Mouse (Mus musculus) liver (tissue): ENCODE results near the gene Hmgcll1.
A peak's percentile ranks its signal among the peaks of the same experiment; 100 is the strongest.
"Not testable (repeated sequence)": the region's sequence is repeated elsewhere in the genome, so short reads cannot be mapped to it uniquely, and the experiment has no call there.

Experiments
- DNase-seq: peaks from one replicate; pipeline ENCODE4 v3.0.0-alpha.2; 2020; ENCODE audit warnings: mixed read lengths

The Hmgcll1 gene

DNA sequence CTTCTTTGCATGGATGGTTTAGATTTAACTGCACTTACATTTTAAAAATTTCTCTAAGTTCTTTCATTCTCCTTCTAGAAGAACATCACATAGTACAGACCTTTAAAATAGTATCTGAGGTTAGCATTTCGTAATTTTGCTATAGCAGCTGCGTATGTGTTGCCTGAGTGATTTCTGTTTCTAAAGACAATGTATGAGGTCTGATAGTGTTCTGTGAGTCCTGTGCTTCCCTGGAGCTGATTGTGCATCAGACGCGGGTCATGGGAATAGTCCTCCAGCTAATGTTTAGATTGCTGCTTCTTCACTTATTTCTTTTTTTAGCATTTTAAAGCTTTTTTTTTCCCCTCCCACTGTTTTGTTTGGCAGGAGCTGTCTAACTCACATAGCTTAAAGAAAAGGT lies 46.8 kb downstream of the Hmgcll1 start:
- DNase-seq: no peak

DNA sequence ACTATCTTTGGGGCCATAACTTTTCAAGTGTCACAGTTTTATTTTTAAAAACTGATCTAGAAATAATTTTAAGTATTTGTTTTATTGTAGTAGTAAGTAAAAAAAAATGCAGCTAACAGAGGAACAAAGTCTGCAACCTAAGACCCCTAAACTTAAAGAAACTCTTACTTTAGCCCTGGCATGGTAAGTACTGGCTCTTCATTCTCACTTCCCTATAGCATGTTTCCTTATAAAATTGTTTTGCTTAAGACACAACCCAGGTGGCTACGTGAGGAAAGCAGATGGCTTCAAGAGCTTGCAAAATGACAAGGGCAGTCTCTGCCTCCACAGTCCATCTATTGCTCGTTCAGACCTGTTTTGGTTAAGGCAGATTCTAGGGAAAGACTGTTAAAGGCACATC lies 49.5 kb downstream of the Hmgcll1 start:
- no peak for DNase-seq

DNA sequence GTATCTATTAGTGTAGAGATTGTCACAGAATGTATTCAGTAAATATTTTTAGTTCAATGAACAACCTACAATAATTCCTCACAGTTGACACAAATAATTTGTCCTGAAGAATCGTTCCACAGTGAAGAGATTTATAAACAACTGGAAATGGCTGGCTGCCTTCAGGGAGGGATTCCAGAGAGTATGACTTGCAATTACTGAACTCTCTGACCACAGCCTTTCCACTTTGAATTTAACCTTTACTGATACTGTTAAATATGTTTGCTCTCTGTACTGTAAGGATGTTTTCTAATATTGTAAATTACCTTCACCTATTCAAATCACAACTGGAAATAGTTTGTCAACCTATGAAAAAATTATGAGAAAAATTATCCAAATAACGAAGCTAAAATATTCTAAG lies 76.9 kb downstream of the Hmgcll1 start:
- no peak for DNase-seq

DNA sequence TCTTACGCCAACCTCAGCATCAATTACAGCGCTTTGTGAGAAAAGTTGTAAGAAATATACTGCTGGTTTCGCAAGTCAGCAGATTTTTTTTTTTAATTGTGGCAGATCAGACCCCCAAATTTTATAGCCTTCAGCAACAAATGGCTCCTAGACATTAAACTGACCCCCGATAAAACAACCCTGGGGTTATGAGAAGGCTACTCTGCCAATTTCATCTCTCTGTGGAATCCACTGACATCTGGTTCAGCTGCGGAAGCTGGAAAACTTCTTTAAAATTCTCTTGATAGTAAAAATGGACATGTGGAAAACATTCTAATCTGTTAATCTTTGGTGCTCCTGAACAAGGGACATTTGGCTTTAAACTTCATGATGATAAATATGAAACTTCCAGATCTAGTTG lies 82.6 kb downstream of the Hmgcll1 start:
- DNase-seq: no peak

DNA sequence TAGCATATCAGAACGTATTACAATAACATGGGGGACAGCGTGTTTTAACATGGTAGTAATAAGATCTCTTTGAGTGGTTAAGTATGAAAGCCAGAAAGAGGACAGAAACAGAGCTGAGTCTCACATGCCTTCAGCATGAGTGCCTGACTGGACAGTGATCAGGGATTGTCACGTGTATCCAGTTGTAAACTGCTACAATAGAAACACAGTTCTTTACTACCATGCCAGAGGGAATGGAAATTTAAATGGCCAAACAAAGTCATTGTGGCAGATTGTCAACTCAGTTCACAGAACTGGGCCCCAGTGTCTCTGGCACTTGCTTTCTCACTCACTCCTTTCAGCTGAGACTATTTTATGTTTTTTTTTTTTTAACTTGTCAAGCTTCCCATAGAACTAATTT lies 85.3 kb downstream of the Hmgcll1 start:
- DNase-seq: no peak

DNA sequence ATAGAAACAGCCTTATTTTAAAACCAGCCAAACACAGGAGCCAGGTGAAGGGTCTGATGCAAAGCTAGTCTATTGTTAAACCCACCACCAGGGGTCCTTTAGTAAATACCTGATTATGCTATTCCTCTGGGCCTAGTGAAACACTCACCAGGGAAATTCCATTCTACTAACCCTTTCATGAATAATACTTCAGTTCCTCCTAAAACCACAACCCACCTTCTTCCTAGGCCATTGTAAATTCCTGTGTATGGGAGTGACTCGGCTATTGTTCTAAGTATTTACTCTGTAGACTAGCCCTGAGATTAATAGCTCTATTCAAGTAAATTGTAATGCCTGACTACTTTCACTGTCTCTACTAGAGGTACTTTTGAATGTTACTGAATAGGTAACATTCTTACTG lies 89.8 kb downstream of the Hmgcll1 start:
- not testable (repeated sequence) for DNase-seq

DNA sequence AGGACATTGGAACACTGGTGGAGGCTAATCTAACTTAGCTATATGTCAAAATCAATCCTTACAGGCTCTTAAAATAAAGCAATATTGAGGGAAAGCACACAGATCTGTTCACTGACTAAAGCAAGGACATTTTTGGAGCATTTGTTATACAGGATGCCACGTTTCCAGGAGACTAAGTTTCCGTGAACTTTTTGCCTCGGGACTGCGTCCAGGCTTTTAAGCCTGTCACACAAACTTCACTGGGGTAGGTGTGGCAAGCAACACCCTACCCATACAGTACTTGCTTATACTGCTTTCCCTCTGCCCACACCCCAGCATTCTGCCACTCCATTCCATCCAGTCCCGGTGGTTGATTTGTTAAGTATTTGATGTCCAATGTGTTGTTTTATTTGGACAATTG lies 90.2 kb downstream of the Hmgcll1 start:
- no peak for DNase-seq

DNA sequence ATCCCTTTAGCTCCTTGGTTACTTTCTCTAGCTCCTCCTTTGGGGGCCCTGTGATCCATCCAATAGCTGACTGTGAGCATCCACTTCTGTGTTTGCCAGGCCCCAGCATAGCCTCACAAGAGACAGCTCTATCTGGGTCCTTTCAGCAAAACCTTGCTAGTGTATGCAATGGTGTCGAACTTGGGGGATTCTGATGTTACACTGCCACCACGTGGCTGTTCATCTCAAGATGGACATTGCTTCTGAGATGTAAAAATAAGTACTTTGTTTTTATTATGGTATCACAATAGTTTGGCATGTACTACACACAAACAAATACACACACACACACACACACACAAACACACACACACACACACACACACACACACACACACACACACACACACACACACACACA lies 108.2 kb downstream of the Hmgcll1 start:
- peak; percentile 46 for DNase-seq

DNA sequence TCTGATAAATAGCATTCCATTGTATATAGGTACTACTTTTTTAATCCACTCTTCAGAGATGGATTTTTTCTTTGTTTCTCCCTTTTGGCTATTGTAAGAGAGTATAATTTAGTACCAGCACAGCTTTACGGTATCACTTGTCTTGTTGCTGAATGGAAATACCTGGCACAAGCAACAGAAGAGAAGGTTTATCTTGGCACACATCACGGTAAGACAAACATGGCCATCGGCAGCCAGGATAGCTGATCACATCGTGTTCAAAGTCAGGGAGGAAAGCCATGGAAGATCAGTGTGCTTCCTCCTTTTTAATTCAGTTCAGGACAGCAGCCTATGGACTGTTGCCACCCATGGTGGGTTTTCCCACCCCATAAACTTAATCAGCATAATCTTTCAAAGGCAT lies 109.6 kb downstream of the Hmgcll1 start:
- no peak for DNase-seq

DNA sequence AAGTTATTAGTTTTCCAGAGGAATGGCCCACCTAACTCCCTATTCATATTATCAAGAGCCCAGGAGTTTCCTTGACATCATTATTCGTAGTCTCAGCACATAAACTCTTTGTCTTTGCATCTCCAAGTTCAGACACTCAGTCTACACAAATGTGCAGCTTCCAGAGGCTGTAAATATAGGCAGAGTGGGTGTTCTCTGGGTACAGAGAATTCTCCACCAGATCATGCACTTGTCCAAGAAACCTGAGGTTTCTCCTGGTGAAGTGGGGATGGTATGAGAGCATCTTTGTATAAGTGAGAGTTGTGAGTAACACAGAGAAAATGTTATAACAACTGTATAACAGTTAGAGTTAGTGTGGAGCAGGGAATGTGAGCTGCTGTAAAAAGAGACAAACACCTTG lies 114.7 kb downstream of the Hmgcll1 start:
- DNase-seq: no peak

DNA sequence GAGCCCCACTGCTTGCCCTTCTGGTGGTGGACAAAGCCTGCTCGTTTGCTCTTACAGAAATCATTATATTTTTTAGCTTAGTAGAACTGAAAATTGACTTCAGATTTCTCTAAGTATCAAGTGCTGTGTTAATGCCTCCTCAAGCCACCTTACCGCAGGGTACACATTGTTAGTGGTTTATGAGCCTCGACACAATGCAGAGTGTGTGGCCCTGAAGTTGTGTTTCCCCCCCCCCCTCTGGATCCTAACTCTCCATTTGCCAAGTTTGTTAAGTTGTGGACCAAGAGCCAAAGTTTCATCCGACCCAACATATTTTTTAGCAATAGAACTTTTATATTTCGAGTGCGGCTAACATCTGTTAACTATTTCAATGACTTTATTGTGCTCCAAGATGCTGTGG lies 119.4 kb downstream of the Hmgcll1 start:
- no peak for DNase-seq

DNA sequence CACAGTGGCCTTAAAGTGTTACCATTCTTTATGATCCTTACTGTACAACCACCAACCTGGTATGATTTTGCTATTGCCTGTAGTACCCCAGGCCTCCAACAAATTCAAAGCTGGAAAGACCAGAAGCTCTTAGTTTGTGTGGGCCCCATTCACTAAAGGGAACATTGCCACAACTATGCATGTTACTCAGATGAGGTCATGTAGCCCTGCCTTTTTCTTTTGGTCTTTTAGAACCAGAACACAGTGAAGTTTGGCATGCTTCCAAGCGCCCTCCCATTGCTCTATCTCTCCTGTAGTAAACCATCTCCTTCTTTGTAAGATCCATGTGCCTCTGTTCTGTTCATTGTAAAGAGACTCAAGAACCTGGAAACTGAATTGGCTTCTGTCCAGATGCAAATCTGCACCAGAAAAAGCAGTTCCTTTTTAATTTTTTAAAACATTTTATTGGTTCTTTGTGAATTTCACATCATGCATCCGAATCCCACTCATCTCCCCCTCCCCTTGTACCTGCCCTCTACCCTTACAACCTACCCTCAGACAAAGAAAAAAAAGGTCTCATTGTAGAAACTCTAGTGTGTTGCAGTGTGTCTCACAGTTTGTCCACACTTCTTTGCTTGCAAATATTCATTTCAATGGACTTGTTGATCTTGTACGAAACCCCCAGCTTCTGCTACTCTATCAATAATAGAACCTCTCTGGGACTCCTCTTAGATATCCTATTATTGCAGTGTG lies 123.9 kb downstream of the Hmgcll1 start:
- peak; percentile 9 for DNase-seq

DNA sequence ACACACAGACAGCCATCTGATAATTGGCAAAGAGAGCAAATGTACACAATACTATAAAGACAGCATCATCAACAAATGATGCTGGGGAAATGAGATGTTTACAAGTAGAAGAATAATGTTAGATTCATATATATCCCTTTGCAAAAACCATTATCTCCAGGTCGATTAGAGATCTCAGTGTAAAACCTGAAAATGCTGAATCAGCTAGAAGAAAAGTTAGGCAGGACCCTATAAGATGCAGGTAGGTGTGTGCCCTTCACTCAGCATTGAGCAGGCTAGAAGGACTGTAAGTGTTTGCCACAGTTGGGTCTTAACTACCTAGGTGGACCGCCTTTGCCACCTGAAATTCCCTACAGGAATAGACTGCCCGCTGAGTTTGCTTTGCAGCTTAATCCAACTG lies 130.9 kb downstream of the Hmgcll1 start:
- no peak for DNase-seq

DNA sequence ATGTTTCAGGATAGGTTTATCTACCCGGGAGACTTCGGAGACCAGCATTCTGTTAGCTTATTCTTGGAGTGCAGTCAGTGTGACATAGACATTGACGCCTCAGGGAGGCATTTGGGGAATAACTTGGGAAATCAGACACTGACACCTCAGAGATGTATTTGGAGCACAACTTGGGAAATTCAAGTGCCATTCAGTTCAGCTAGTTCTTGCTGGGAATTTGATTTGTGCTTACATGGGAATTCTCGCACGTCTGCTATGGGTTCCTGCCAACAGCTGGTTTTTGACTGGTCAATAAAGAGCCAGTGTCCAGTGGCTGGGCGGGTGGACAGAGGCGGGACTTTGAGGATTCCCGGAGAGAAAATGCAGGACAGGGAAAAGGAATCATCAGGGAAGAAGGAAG lies 147.8 kb downstream of the Hmgcll1 start:
- no peak for DNase-seq

DNA sequence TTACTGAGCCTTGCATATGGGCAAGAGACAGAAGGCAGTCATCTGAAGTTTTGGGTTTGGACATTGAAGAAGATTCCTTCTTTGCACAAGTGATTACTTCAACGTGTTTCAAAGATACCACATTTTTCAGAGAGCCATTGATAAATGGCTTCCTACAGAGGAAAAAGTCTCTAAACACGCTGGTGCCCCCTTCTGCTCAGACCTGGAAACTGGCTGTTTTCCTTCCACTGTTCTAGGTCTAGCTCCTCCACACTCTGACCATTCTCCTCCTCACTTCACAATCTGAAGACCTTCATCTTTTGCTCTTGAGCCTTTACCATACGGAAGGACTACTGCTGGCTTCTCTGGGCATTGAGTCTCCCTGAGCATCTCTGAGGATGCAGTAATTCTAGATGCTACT lies 153.7 kb downstream of the Hmgcll1 start:
- DNase-seq: no peak

DNA sequence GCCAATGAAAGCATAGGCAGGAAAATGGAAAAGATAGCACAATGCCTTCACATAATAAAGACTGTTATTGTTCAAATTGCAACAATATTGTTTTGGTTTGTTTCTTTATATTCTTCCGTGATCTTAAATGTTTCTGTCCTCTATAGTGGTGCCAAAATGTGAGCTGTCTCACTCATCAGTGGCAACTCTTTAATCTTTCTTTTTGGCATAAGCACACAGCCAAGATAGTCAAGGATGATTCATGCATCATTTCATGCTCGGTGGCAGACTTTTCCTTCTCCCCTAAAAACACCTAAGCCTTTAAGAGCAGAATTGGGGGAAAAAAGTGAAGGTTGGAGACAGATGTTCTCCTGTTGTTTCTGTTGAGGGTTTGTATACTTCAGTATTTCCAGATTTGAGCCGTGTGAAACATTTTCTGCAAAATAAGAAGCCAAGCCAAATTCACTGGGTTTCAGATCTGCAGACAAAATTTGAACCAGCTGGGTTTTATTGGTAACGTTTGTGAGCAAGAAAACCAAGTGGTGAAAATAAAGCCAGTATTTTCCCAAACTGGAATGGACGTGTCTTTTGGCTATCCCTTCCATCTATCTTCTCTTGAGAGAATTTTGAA lies 158.1 kb downstream of the Hmgcll1 start:
- no peak for DNase-seq

DNA sequence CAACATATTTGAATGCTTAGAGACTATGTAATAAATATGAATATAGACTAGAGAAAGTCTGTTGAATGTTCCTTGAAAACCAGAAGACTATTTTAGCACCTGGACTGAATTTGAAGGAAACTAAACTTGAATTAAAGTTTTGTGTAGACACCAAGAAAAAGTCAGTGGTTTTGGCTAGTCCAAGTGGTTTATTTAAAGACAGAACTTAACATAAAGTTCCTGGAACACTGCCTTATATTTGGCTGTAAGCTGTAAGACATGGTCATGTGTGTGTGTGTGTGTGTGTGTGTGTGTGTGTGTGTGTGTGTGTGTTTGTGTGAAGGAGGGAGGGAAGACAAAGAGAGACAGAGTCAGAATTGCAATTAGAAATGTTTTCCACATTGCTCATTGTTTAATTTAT lies 164.6 kb downstream of the Hmgcll1 start:
- DNase-seq: no peak
